Mouse (Mus musculus) brown adipose tissue, adult 24 weeks (tissue): ENCODE measurements around the gene Anp32e. TPM values are rescaled to one million over a fixed set of nuclear protein-coding genes. Genes with fewer than 3 reads are reported as not detected.

Experiments
- H3K27ac ChIP-seq: fragments of 200-500 bp; replicated peaks from 2 replicates; pipeline ENCODE4 v1.5.1; 2012; ENCODE audit warnings: low read depth, mild to moderate bottlenecking, low read length
- H3K4me1 ChIP-seq: fragments of 200-500 bp; 2 replicates; pipeline ENCODE4 v1.6.1; 2012; ENCODE audit warnings: low read length, mixed read lengths; ENCODE audit not compliant: control insufficient read depth, insufficient read depth, insufficient read length
- H3K4me3 ChIP-seq: fragments of 200-500 bp; 2 replicates; pipeline ENCODE4 v1.5.1; 2012; ENCODE audit warnings: low read depth, mild to moderate bottlenecking, low read length, moderate library complexity; ENCODE audit not compliant: insufficient read depth
- polyA plus RNA-seq: library from polyadenylated mRNA; stranded (reverse); fragments of >200 nt; gene quantifications from 2 replicates; pipeline ENCODE4 v1.2.4, GENCODE M21; 2012; ENCODE audit not compliant: missing spikeins, insufficient read depth, insufficient read length

The Anp32e gene
- polyA plus RNA-seq, 1 experiment = 78.5 TPM

DNA sequence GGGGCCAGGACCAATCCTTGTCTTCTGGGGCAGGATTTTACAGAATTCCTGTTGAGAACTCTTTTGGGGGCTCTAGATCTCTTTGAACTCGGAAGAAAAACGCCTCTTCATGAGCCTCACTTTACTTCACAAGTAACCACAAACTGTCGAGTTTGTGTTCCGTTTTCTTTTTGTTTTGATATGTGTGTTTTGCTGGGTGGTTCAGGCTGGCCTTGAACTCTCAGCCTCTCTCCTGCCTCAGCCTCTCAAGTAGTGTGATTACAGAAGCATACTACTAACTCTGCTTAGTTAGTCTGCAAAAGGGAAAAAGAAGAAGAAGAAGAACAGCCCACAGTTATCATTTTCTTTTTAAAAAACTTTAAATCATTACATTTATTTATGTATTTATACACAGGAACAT is 4.9 kb upstream of the Anp32e start:
- H3K27ac ChIP-seq = no peak overlapping the region
- H3K4me3 ChIP-seq = no peak overlapping the region
- H3K4me1 ChIP-seq = no peaks in the 10 kb centered on the region

DNA sequence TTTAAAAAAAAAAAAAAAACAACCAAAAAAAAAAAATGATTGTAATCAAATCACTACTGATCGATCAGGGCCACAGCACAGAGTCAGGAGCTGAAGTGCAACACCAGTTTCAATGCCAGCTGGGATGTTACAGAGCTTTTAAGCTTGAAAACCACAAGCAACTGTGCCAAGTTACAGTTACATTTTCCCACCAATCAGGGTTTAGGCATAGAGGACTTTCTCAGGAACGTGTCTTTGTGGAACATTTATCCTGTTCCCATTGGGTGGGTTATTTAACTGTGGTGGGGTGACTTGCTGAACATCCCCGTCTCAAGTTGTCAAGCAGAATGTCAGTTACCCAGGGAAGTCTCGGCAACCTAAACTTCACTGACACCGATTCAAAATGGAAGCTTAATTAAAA is 4.0 kb upstream of the Anp32e start:
- no peak overlapping the region for H3K27ac ChIP-seq
- no peak overlapping the region for H3K4me3 ChIP-seq
- H3K4me1 ChIP-seq = no peaks in the 10 kb centered on the region

DNA sequence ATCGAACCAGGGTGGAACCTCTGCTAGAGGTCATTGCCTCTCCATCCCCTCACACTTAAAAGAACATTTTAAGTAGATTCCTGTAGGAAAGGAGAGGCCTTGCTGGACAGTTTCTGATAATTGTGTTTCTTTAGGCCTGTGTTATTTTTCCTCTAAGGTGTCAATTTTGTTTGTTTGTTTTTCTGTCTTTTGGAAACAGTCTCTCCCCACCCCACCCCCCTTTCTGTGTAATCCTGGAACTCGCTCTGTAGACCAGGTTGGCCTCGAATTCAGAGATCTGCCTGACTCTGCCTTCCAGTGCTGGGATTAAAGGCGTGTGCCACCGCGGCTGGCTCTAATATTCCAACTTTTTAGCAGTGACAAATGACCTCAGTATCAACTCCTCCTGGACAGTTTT is 787 bp upstream of the Anp32e start:
- Histone ChIP-seq H3K27ac (no peak overlapping the region), H3K4me1 (no peaks in the 10 kb centered on the region), H3K4me3 (peak overlapping the region; percentile 59)

DNA sequence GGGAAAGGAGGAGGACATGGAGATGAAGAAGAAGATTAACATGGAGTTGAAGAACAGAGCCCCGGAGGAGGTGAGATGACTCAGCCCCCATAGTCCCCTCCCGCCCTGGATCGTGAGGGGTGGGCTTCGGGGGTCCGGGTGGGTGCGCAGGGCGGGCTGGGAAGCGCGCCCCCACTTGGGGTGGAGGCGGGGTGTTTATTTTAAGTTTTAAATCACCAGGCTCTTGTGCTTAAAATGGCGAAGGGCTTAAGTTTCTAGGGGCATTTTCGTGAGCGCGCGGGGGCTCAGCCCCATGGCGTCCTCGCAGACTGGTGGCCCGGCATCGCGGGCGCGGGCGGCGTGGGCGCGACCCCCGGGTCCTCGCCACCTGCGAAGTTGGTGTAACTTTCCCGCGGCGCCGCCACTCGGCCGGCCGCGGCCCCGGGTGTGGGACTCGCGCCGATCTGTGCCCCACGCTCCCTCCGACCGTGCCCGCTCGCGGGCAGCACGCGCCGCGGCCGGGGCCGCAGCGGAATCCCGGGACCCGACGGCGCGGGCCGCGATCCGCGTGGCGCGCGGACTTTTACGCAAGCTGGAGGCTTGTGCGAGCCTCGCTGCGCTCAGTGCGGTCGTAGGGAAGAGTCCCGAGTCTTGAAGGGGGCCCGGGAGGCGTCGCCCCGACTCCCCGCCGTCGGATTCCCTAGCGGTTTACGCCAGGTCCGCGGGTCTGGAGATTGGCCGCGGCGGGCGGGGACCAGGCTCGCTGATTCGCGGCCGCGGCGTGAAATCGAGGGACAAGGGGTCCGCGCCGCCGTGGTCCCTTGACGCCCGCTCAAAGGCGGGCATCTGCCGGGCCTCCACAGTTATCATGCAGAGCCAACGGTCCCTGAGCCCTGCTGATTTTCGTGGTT is 780 bp downstream of the Anp32e start:
- Histone ChIP-seq H3K4me3 (peak overlapping the region; percentile 99), H3K27ac (peak overlapping the region; percentile 83), H3K4me1 (no peaks in the 10 kb centered on the region)

DNA sequence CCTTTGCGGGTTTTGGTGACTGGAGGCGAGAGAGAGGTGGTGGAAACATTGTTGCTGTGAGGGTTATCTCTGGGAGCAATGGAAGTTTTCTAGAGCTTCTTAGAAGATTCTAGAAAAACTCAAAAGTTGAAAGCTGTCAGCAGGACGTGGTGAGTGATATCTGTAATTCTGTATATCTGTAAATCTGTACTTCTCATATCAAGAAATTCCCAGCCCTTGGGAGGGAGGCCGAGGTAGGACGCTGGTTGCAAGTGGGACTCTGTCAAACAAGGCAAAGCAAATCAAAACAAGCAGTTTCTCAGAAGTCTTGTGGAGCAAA is 1.4 kb downstream of the Anp32e start:
- H3K4me1 ChIP-seq = no peaks in the 10 kb centered on the region
- H3K27ac ChIP-seq = no peak overlapping the region
- peak overlapping the region; percentile 99 for H3K4me3 ChIP-seq

DNA sequence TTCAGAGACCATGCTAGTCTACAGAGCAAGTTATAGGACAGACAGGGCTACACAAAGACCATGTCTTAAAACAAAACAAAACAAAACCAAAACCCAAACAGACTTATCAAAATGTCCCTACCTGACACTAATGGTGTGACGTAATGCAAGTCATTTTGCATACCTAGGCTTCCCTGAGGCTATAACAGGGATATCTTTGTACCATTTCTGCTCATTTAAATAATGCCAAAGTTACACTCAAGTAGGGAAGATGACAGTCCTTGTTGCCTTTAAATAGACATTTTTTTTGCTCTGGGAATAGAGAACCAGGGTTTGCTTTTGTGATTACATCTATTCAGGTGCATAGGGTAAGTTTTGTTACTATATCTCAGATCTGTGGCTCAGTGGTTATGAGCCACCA is 2.4 kb downstream of the Anp32e start:
- H3K4me1 ChIP-seq = no peaks in the 10 kb centered on the region
- H3K4me3 ChIP-seq = no peak overlapping the region
- H3K27ac ChIP-seq = no peak overlapping the region

DNA sequence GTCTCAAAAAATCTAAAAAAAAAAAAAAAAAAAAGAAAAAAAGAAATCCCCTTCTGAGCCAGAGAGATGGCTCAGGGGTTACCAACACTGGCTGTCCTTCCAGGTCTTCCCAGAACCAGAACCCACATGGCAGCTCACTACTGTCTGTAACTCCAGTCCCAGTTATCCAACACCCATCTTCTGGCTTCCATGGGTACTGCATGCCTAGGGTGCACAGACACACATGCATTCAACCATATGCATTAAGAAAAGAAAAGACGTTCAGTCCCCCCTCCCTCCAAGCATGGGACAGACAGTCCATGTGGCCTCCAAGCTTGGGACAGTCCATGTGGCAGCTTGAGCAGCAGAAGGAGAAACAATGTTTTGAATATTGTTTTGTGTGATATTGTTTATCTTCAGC is 3.1 kb downstream of the Anp32e start:
- Histone ChIP-seq H3K4me3 (no peak overlapping the region), H3K27ac (no peak overlapping the region), H3K4me1 (no peaks in the 10 kb centered on the region)

DNA sequence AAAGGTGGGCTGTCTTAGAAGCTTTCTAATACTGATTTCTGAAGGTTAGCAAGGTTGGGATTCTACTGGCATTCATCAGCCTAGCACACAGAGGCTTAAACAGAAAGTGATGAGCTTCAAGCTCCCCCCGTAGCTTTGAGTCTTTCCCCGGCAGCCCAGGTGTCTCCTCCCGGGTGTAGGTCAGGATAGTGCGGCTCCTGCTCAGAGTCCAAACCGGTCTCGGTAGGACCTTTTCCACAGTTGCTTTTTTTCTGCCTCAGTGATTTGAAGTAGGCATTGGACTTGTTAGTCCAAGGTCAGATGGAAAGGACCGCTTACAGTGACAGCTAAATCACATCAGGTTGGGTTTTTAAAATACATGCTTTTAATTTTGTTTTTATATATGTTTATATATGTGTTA is 3.5 kb downstream of the Anp32e start:
- no peak overlapping the region for H3K4me3 ChIP-seq
- H3K27ac ChIP-seq = no peak overlapping the region
- no peaks in the 10 kb centered on the region for H3K4me1 ChIP-seq

DNA sequence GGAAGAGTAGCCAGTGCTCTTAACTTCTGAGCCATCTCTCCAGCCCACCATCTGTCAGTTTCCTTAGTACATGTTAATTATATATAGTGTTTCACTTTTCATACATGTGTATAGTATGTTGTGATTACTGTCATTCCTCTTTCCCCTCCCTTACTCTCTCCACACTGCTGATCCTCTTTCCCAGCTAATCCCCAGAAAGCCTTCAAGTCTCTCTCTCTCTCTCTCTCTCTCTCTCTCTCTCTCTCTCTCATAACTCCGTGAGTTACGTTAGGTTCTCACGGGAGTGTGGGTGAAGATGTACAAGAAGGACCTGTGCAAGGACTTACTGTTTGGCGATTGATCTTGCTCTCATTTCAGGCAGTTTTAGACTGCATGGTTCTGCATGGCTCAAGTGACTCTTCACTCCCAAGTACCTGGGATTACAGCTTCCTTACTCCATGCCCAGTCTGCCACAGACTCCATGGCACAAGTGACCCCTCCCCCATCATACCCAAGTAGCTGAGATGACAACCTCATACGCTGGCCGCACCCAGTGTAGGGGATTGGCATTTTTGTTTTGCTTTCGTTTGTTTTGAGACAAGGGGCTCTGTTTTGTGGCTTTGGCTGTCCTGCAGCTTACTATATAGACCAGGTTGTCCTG is 4.2 kb downstream of the Anp32e start:
- Histone ChIP-seq H3K4me1 (no peaks in the 10 kb centered on the region), H3K27ac (no peak overlapping the region), H3K4me3 (no peak overlapping the region)

DNA sequence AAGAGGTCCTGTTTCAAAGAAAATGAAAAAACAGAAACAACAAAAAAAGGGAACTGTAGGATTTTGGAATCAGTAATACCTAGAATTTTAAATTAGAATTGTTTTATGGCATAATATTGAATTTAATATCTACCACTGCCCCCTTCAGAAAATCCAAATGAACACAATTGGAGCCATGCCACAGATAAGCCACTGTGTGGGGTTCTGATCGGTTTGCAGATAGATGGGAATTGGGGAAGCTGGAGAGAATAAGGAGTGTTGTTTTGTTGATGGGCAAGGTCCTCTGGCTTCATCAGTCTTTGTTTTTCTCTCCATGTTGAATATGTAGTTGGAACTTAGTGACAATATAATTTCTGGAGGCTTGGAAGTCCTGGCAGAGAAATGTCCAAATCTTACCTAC is 5.4 kb downstream of the Anp32e start:
- no peaks in the 10 kb centered on the region for H3K4me1 ChIP-seq
- H3K4me3 ChIP-seq = no peak overlapping the region
- no peak overlapping the region for H3K27ac ChIP-seq

DNA sequence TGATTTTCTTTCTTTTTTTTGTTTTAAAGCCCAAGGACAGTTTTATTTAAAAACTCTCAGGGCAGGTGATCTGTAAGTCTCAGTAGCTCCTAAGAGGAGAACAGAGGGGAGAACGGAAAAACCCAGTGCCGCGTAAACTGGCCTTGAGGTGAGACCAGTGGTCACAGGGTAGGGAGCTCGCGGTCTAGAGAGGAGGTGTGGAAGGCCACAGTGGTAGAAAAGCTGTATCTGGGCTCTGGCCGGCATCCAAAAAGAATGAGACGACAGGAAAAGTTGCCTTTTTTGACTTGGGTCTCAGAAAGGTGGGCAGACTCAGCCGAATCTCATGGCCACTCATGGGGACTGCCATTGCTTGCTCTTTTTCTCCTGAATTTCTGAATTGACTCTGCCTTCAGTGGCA is 9.2 kb downstream of the Anp32e start:
- H3K4me1 ChIP-seq = no peaks in the 10 kb centered on the region
- no peak overlapping the region for H3K27ac ChIP-seq
- no peak overlapping the region for H3K4me3 ChIP-seq

DNA sequence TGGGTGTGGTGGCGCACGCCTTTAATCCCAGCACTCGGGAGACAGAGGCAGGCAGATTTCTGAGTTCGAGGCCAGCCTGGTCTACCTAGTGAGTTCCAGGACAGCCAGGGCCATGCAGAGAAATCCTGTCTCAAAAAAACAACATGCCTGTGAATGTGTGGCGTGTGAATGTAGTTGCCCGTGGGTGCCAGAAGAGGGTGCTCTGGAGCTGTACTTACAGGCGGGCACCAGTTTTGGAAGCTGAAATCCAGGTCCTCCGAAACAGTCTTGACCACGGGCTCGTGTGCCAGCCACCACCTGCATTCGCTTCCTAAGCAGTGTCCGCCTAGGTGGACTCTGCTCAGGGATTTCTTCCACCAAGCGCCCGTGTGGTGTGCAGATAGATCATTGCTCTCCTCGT is 9.8 kb downstream of the Anp32e start:
- no peaks in the 10 kb centered on the region for H3K4me1 ChIP-seq
- H3K4me3 ChIP-seq = no peak overlapping the region
- no peak overlapping the region for H3K27ac ChIP-seq

DNA sequence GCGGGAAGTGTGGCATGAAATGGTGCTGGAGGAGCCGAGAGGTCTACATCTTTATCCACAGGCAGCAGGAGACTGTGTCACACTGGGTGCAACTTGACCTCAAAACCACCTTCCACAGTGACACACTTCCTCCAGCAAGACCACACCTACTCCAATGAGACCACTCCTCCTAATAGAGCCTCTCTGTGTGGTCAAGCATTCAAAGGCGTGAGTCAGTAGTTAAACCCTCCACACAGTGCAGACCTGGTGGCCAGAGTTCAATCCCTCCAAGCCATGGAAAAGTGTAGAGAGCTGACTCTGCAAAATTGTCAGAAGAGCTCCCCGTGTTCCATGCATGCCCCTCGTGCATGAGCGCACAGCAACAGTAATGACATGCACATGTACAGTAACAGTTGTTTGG is 13.7 kb downstream of the Anp32e start:
- Histone ChIP-seq H3K27ac (no peak overlapping the region), H3K4me3 (no peak overlapping the region), H3K4me1 (no peaks in the 10 kb centered on the region)

DNA sequence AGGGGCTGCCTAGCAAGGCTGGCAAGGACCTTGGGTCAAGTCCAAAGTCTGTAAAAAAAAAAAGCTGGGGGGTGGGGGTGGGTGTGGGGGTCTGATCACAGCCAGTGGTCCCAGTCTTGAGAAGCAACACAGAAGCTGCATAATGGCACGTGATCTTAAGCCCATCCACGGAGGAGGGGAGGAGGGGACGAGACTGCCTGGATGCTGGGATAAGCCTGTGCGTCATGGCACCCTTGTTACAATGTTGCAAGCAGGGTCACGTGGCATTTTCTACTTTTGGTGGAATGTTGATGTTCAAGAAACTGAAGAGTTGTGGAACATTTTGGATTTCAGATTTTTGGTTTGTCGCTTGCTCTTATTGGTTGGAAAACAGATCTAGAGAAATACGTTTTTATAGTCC is 14.2 kb downstream of the Anp32e start:
- Histone ChIP-seq H3K4me1 (no peaks in the 10 kb centered on the region), H3K4me3 (no peak overlapping the region), H3K27ac (no peak overlapping the region)

DNA sequence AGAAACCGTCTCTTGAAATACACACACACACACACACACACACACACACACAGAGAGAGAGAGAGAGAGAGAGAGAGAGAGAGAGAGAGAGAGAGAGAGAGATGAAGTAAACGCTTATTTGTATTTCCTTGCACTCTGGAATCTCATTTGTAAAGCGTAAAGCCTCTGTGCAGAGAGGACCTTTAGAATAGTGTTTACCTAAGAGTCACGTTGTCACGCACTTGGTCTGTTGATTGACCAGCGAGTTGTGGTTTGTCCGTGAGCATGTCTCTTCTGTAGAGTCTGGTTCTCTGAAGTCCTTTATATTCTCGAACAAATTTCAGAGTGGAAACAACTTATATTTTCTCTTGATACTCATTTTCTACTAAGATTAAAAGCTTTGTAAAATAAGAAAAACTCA is 15.7 kb downstream of the Anp32e start:
- Histone ChIP-seq H3K4me1 (no peaks in the 10 kb centered on the region), H3K4me3 (no peak overlapping the region), H3K27ac (no peak overlapping the region)

DNA sequence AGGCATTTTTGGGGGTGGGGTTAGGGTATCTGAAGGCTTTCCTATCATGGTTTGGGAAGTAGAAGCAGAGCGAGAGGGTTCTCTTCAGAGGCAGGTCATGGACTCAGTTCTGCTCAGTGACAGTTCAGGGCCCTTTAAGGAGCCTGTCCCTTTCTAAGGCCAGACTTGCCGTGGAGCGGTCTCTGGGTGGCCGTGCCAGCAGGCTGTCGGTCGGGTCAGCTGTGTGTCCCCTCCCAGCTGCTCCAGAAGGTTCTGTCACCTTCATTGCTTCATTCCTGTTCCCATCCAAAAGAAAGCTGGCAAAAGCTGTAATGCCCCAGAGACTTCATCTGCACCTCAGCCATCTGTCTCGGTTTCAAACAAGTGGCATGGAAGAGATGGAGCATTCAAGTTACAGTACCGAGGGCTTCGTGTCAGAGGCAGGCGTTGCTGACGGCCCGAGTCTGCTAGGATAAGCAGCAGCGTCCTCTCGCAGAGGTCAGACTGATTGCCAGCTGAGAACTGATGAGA is 16.7 kb downstream of the Anp32e start:
- Histone ChIP-seq H3K4me3 (no peak overlapping the region), H3K4me1 (no peaks in the 10 kb centered on the region), H3K27ac (peak overlapping the region; percentile 48)
